Mouse (Mus musculus): ENCODE results near the gene Aqp9. TPM values are rescaled to one million over a fixed set of nuclear protein-coding genes. Genes with fewer than 3 reads are reported as not detected.

The Aqp9 gene
- total and polyA plus RNA-seq, 3 experiments, result 0.08 TPM; not detected in 2

GRCm38 (mm10) chr9:71062301-71062700 lies 106.2 kb downstream of the Aqp9 start:
- no peak overlapping the region for H3K4me2 ChIP-seq (ENCODE audit: insufficient read depth, low read depth, poor library complexity, severe bottlenecking)
- H3K9ac ChIP-seq (ENCODE audit: insufficient read depth, low read depth), result no peak overlapping the region
- TF ChIP-seq UBTF (IDR thresholded peaks at IDR 0.05; ENCODE audit: low read depth, low read length) (no peak), PAX5 (IDR thresholded peaks at IDR 0.05; ENCODE audit: low read length) (no peak), ETS1 (conservative IDR thresholded peaks at IDR 0.05; ENCODE audit: low read depth, low read length) (no peak), USF1 (IDR thresholded peaks at IDR 0.05; ENCODE audit: low read depth, low read length) (no peak), POLR2AphosphoS2 (IDR thresholded peaks at IDR 0.05; ENCODE audit: low read depth, low read length) (no peak), BHLHE40 (IDR thresholded peaks at IDR 0.05; ENCODE audit: low read depth, low read length) (no peak), MAZ (IDR thresholded peaks at IDR 0.05; ENCODE audit: low read depth, low read length) (no peak), TCF12 (IDR thresholded peaks at IDR 0.05; ENCODE audit: low read depth, low read length) (no peak), SMC3 (IDR thresholded peaks at IDR 0.05; ENCODE audit: low read depth, low read length) (no peak), MYC (IDR thresholded peaks at IDR 0.05; ENCODE audit: low read depth, low read length) (no peak), USF2 (conservative IDR thresholded peaks at IDR 0.05; ENCODE audit: low read depth, low read length) (no peak), KAT2A (IDR thresholded peaks at IDR 0.05; ENCODE audit: insufficient replicate concordance, low read length) (no peak), CHD2 (IDR thresholded peaks at IDR 0.05; ENCODE audit: low read length) (no peak), HCFC1 (IDR thresholded peaks at IDR 0.05; ENCODE audit: low read depth, low read length) (no peak)
- H3K27me3 ChIP-seq (replicated peaks), result no peaks in the 10 kb centered on the region
- H3K27ac ChIP-seq (ENCODE audit: insufficient read depth, low read depth), result no peak overlapping the region
- H3K9me3 ChIP-seq (replicated peaks; ENCODE audit: low read length), result no peaks in the 10 kb centered on the region
- no peaks in the 10 kb centered on the region for H3K79me2 ChIP-seq (replicated peaks; ENCODE audit: control insufficient read depth, extremely low read depth, insufficient read depth, poor library complexity, severe bottlenecking)
- in situ Hi-C loops (cut with MboI; ENCODE audit: low pct_ligation_motif_present, low pct_unique_long_range_greater_than_20kb, low sequenced_read_pairs) (loop anchor here (10.0 kb wide), 1 partner anchor 48 kb away; no protein-coding TSS in a partner anchor), dilution Hi-C loops (cut with MboI; ENCODE audit: extremely low pct_ligation_motif_present, extremely low pct_unique_long_range_greater_than_20kb, low sequenced_read_pairs) (no loop called here)
- no peak for DNase-seq (ENCODE audit: extremely low read depth)
- no peak overlapping the region for H3K4me3 ChIP-seq (replicated peaks in 1 of 3; ENCODE audit: low read depth in 2 of 3, low read length in 2 of 3, poor library complexity in 1 of 3)
- H3K36me3 ChIP-seq (replicated peaks in 1 of 2; ENCODE audit: control insufficient read depth in 1 of 2, insufficient read depth in 1 of 2, low read length in 1 of 2), result no peaks in the 10 kb centered on the region
- peaks cover 0 to 36% of the 10 kb centered on the region in 2 experiments; a peak in 2 of 4 replicates for H3K4me1 ChIP-seq (ENCODE audit: control insufficient read depth in 1 of 2, insufficient read depth in 2 of 2)

Other genes with a start within 250 kb of the Aqp9 start
- gene Lipc, start 216.5 kb downstream of the Aqp9 start, total RNA-seq (2012; rRNA removed), result 13.2 and 24.5 TPM in 2 replicates
- 7.0 and 8.6 TPM in 2 replicates for gene Lipc, start 216.5 kb downstream of the Aqp9 start, total RNA-seq (2014; rRNA removed)
- gene Lipc, start 216.5 kb downstream of the Aqp9 start, polyA plus RNA-seq (2012; ENCODE audit: insufficient read length, low read depth), result 5.2 and 5.3 TPM in 2 replicates
- gene Aldh1a2, start 47.1 kb upstream of the Aqp9 start, total RNA-seq (2012; rRNA removed), result 10.4 and 11.9 TPM in 2 replicates
- gene Aldh1a2, start 47.1 kb upstream of the Aqp9 start, total RNA-seq (2014; rRNA removed), result 0.38 and 0.77 TPM in 2 replicates
- 1.4 and 1.5 TPM in 2 replicates for gene Aldh1a2, start 47.1 kb upstream of the Aqp9 start, polyA plus RNA-seq (2012; ENCODE audit: insufficient read length, low read depth)

Measured in CH12.LX (cell line).